Mouse (Mus musculus) midbrain, embryonic 11.5 days (tissue): Measurements from ENCODE around the gene Fndc3b. TPM values are rescaled to one million over a fixed set of nuclear protein-coding genes. Genes with fewer than 3 reads are reported as not detected.

ENCODE experiments used
- ATAC-seq: fragments of 200-750 bp; cut with Nextera tagmentation; 2 replicates; pipeline ENCODE4 v1.8.0; 2017; ENCODE audit warnings: moderate TSS enrichment, moderate library complexity; ENCODE audit not compliant: low FRiP score
- DNase-seq: peaks from one replicate; pipeline ENCODE4 v3.0.0; 2015; ENCODE audit warnings: low spot score; ENCODE audit errors: missing footprints
- H3K27ac ChIP-seq: fragments of 300-500 bp; sonication (generic); 2 replicates; pipeline ENCODE4 v1.5.1; 2014; ENCODE audit warnings: low read depth, low read length
- H3K27me3 ChIP-seq: fragments of 300-500 bp; sonication (generic); 2 replicates; pipeline ENCODE4 v1.6.1; 2014; ENCODE audit warnings: mild to moderate bottlenecking, low read length, moderate library complexity, mixed read lengths; ENCODE audit not compliant: control insufficient read depth, insufficient read depth
- H3K36me3 ChIP-seq: fragments of 300-500 bp; sonication (generic); 2 replicates; pipeline ENCODE4 v1.6.1; 2014; ENCODE audit warnings: mild to moderate bottlenecking, low read length, moderate library complexity, mixed read lengths; ENCODE audit not compliant: control insufficient read depth, insufficient read depth
- H3K4me1 ChIP-seq: fragments of 300-500 bp; sonication (generic); 2 replicates; pipeline ENCODE4 v1.6.1; 2014; ENCODE audit warnings: low read length; ENCODE audit not compliant: control insufficient read depth, insufficient read depth
- H3K4me2 ChIP-seq: fragments of 300-500 bp; sonication (generic); 2 replicates; pipeline ENCODE4 v1.6.1; 2014; ENCODE audit warnings: mild to moderate bottlenecking, moderate library complexity
- H3K4me3 ChIP-seq: fragments of 300-500 bp; sonication (generic); 2 replicates; pipeline ENCODE4 v1.5.1; 2014; ENCODE audit warnings: low read depth, low read length
- H3K9ac ChIP-seq: fragments of 300-500 bp; sonication (generic); 2 replicates; pipeline ENCODE4 v1.6.1; 2014; ENCODE audit warnings: low read length
- H3K9me3 ChIP-seq: fragments of 300-500 bp; sonication (generic); 2 replicates; pipeline ENCODE4 v1.6.1; 2016; ENCODE audit warnings: low read length; ENCODE audit not compliant: control insufficient read depth
- WGBS: fragments of 180-500 bp; shearing (Covaris S2); extraction: QIAGEN DNeasy Blood & Tissue Kit; methylation state at CpG from one replicate; pipeline ENCODE4 v1.1.7; 2014; 5-methylcytosine and 5-hydroxymethylcytosine counted together
- polyA plus RNA-seq: library from polyadenylated mRNA; unstranded; fragments of >200 nt; fragmentation: Nextera tagmentation; extraction: Ambion mirVana; gene quantifications from 2 replicates; pipeline ENCODE4 v1.2.1, GENCODE M21; 2014

Gene Fndc3b
- polyA plus RNA-seq, 1 experiment from 2014 or later, result 10.1 TPM

DNA sequence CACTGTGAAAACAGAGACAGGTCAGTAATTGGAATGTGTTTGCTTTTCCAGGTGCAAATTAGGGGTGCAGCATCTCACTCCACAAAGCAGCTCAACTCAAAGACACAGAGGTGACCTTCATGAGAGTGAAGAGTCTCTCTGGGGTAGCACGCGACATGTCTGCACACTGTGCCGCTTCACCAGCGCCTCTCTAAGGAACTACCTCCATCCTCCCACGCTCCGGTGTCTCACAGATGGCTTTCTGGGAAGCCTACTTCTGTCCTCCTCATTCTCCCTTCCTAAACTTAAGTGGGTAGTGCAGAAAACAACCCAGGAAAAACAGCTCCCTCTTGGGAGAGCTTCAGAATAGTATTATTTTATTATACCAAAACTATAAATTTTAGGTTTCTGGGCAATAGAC lies 12.4 kb downstream of the Fndc3b start:
- H3K9me3 ChIP-seq, result no peaks in the 10 kb centered on the region
- no peak overlapping the region for H3K9ac ChIP-seq
- no peak overlapping the region for H3K4me3 ChIP-seq
- 91% methylated on average over 6 of the region's 6 CpGs for WGBS
- DNase-seq (no peak), ATAC-seq (no peak)
- no peaks in the 10 kb centered on the region for H3K36me3 ChIP-seq
- H3K27ac ChIP-seq, result no peak overlapping the region
- H3K4me1 ChIP-seq, result no peaks in the 10 kb centered on the region; the same call in 1 of the 2 replicates
- H3K27me3 ChIP-seq, result no peaks in the 10 kb centered on the region
- no peak overlapping the region for H3K4me2 ChIP-seq

DNA sequence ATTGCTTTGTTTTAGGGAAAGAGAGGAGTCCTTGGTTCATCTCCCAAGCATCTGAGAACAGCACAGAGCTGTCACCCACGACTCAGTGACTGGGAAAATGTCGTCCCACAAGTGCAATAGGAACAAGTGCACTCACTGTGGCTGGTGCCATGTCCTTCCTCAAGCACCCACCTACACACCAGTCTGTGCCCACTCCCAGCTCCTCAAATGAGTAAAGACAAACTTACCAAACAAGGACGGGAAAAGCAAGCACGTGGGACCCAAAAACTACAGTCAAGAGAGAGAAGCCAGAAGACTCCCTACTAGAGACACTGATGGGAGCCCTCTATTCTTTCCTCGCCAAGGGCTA lies 14.7 kb downstream of the Fndc3b start:
- ATAC-seq (no peak), DNase-seq (no peak)
- Histone ChIP-seq H3K4me3 (no peak overlapping the region), H3K9ac (no peak overlapping the region), H3K27ac (no peak overlapping the region), H3K27me3 (no peaks in the 10 kb centered on the region), H3K4me1 (no peaks in the 10 kb centered on the region; the same call in 1 of the 2 replicates), H3K4me2 (no peak overlapping the region), H3K9me3 (no peaks in the 10 kb centered on the region), H3K36me3 (no peaks in the 10 kb centered on the region)
- 84% methylated on average over 5 of the region's 5 CpGs for WGBS

DNA sequence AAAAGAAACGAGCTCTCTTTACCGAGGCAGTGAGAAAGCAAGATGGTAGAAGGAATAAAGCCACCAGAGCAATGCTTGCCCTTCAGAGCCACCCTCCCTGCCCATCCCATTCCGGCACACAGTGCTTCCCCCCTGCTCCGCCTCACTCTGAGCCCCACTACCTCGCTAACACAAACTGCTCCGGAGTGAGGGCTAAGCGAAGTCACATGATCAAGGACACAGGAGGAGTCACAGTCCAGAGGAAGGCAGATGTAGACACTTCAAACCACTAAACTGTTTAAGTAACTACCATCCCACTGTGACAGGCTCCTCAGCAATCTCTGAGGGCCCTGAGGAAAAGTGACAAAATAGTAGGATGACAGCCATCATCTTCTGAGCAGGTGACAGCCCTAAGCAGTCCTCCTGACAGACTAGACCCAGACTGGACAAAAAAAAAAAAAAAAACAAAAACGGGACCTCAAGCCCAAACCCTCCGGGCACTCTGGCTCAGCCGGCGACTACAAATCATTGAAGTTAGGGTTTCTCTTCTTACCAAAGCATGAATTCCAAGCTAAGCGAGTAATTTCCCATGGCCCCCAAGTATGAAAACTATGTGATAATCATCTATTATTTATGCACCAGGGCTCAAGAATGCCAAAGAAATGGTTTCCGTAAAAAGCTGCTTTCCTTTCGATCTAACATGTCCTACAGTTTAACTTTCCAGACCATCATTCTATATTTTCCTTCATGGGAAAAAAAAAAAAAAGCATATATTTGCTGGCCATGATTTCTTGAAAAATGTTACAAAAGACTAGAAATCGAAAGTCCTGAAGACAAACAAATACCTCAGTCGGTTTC lies 15.3 kb downstream of the Fndc3b start:
- Histone ChIP-seq H3K36me3 (no peaks in the 10 kb centered on the region), H3K27me3 (no peaks in the 10 kb centered on the region), H3K9me3 (no peaks in the 10 kb centered on the region), H3K4me2 (no peak overlapping the region), H3K9ac (no peak overlapping the region), H3K4me3 (no peak overlapping the region), H3K27ac (no peak overlapping the region), H3K4me1 (no peaks in the 10 kb centered on the region; the same call in 1 of the 2 replicates)
- DNase-seq, result no peak
- 86% methylated on average over 16 of the region's 16 CpGs for WGBS
- no peak for ATAC-seq

DNA sequence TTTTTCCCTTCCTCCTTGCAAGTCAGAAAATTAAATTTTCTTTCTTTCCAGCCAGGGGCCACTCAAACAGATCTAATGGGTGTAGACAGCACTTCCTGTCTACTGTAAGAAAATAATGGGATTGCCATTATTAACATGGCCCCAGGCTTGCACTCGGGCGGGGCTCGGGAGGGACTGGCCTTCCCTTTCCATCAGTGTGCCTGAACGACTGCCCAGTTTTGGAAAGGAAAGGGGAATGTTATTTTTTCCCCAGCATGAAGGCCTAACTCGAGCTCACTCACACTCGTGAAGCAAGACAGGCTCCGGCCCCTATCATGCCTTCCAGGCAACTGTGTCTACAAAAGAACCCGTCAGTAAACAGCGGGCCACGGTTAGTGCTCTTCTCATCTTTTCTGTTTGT lies 16.5 kb downstream of the Fndc3b start:
- Histone ChIP-seq H3K9me3 (no peaks in the 10 kb centered on the region), H3K27me3 (no peaks in the 10 kb centered on the region), H3K27ac (no peak overlapping the region), H3K36me3 (no peaks in the 10 kb centered on the region), H3K4me3 (no peak overlapping the region), H3K4me2 (no peak overlapping the region), H3K4me1 (no peaks in the 10 kb centered on the region; the same call in 1 of the 2 replicates), H3K9ac (no peak overlapping the region)
- WGBS, result 85% methylated on average over 10 of the region's 10 CpGs
- ATAC-seq (no peak), DNase-seq (no peak)

DNA sequence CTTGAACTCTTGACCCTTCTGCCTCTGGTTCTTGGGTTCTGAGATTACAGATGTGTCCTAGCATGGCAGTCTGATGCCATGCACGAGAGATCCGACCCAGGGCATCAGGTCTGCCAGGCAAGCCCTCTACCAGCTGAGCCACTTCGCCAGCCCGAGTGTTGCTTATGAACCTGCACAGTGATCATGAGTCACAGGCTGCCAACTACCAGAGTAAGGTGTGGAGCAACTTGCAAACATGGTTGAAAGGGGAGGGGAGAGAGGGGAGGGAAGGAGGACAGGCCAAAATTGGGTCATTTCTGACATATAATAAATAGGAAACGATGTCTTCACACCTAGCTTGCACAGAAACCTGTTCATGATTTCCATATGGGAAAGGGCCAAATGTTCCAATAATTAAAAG lies 17.0 kb downstream of the Fndc3b start:
- ATAC-seq, result no peak
- H3K4me2 ChIP-seq, result no peak overlapping the region
- no peak for DNase-seq
- no peaks in the 10 kb centered on the region for H3K36me3 ChIP-seq
- 88% methylated on average over 5 of the region's 5 CpGs for WGBS
- H3K4me1 ChIP-seq, result no peaks in the 10 kb centered on the region; the same call in 1 of the 2 replicates
- H3K27ac ChIP-seq, result no peak overlapping the region
- no peak overlapping the region for H3K9ac ChIP-seq
- H3K9me3 ChIP-seq, result no peaks in the 10 kb centered on the region
- no peaks in the 10 kb centered on the region for H3K27me3 ChIP-seq
- no peak overlapping the region for H3K4me3 ChIP-seq

DNA sequence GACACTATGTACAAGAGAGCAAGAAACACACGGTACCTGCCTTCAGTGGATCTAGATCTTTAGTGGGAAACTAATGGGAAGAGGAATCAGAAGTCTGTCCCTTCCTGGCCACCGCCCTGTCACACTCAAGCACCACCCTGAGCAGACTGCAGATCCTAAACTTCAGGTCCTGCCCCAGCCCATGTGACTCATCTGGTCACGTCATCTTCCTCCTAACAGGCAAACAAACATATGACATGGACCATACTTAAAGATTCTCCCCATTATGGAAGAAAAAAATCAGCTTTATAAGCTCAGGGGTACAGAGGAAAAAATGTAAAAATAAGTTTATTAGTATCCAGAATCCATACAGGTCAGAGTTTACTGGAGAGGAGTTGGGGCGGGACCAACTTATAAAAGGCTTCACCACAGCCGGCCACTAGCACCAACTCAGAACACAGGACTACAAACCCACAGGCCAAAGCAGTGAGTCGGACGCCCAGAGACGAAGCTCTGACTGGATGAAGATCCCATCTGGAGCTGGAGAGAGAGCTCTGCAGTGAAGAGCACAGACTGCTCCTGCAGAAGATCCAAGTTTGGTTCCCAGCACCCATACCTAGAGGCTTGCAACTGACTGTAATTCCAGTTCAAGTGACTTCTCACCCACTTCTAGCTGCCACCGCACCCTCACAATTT lies 19.5 kb downstream of the Fndc3b start:
- no peaks in the 10 kb centered on the region; the same call in 1 of the 2 replicates for H3K9me3 ChIP-seq
- no peak for ATAC-seq
- DNase-seq, result no peak
- WGBS, result 95% methylated on average over 9 of the region's 9 CpGs
- no peak overlapping the region for H3K27ac ChIP-seq
- H3K4me3 ChIP-seq, result no peak overlapping the region
- H3K27me3 ChIP-seq, result no peaks in the 10 kb centered on the region
- H3K9ac ChIP-seq, result no peak overlapping the region
- H3K4me1 ChIP-seq, result no peaks in the 10 kb centered on the region; the same call in 1 of the 2 replicates
- no peak overlapping the region for H3K4me2 ChIP-seq
- H3K36me3 ChIP-seq, result no peaks in the 10 kb centered on the region; the same call in 1 of the 2 replicates

DNA sequence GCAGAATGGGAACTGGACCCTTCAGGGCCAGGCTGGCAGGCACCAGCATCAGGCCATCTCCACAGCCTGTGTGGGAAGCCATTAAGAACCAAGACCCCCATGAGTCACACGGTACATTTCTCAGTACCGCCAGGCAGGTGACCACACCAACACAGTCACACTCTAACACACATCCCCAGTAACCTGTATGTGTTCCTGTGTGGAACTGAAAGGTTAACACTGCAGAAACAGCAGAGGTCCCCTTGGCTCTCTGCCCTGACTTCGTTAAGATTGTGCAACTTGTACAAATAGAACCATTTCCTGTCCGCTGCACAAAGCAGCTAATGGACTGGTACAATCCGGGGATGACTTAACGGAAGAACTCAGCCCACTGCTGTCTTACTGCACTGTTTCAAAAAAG lies 21.1 kb downstream of the Fndc3b start:
- WGBS, result 79% methylated on average over 6 of the region's 6 CpGs
- Histone ChIP-seq H3K9me3 (no peaks in the 10 kb centered on the region; the same call in 1 of the 2 replicates), H3K4me1 (no peaks in the 10 kb centered on the region)

DNA sequence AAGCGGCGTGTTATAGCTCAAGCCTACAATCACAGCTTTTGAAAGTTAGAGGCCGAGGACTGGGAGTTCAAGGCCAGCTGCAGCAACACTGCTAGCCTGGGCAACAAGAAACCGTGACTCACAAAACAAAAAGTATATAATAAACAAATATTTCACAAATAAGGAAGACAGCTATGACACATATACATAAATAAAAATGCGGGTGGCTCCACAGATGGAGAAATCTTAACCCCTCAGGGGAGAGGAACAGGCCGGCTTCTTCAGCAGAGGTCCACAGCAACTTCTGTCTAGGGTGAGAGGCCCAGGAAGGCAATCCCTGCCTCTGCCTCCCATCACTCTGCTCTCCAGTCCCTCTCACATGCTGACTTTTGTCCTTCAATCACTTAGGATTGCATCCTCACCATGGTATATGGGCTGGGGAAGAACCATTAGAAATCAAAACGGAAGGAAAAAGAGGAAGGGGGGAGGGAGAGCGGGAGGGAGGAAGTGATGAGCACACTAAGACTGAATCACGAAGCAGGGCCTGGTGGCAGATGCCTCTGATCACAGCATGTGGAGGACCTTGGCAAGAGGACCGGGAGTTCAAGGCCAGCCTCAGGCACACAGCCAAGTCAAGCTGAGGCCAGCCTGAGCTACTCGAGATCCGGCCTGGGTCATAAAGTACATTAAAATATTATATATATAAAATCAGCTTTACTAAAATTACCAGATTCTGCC lies 21.8 kb downstream of the Fndc3b start:
- no peak overlapping the region for H3K4me3 ChIP-seq
- WGBS, result 86% methylated on average over 12 of the region's 12 CpGs
- no peak overlapping the region for H3K9ac ChIP-seq
- H3K27ac ChIP-seq, result no peak overlapping the region
- no peaks in the 10 kb centered on the region for H3K27me3 ChIP-seq
- DNase-seq (no peak), ATAC-seq (no peak)
- no peaks in the 10 kb centered on the region; the same call in 1 of the 2 replicates for H3K36me3 ChIP-seq
- no peak overlapping the region for H3K4me2 ChIP-seq
- no peaks in the 10 kb centered on the region for H3K4me1 ChIP-seq
- H3K9me3 ChIP-seq, result no peaks in the 10 kb centered on the region; the same call in 1 of the 2 replicates

More for the DNA sequence above, 21.1 kb downstream of the Fndc3b start:
- Histone ChIP-seq H3K27me3 (no peaks in the 10 kb centered on the region), H3K36me3 (no peaks in the 10 kb centered on the region; the same call in 1 of the 2 replicates), H3K4me3 (no peak overlapping the region), H3K9ac (no peak overlapping the region), H3K27ac (no peak overlapping the region), H3K4me2 (no peak overlapping the region)
- ATAC-seq (no peak), DNase-seq (no peak)
